Mouse (Mus musculus) limb, embryonic 10.5 days (tissue): Measurements from ENCODE around the gene Ptger4. TPM values are rescaled to one million over a fixed set of nuclear protein-coding genes. Genes with fewer than 3 reads are reported as not detected.
A peak's percentile ranks its signal among the peaks of the same experiment; 100 is the strongest.

ENCODE experiments used
- DNase-seq: peaks from one replicate; pipeline ENCODE4 v3.0.0-alpha.2; 2017; ENCODE audit warnings: low spot score
- H3K27ac ChIP-seq: fragments of 300-500 bp; sonication (generic); 2 replicates; pipeline ENCODE4 v1.5.1; 2016; ENCODE audit warnings: mild to moderate bottlenecking
- H3K27me3 ChIP-seq: fragments of 300-500 bp; sonication (generic); 2 replicates; pipeline ENCODE4 v1.6.1; 2016; ENCODE audit warnings: low read depth, mild to moderate bottlenecking; ENCODE audit not compliant: poor library complexity, severe bottlenecking
- H3K36me3 ChIP-seq: fragments of 300-500 bp; sonication (generic); 2 replicates; pipeline ENCODE4 v1.6.1; 2016; ENCODE audit warnings: mild to moderate bottlenecking, moderate library complexity
- H3K4me1 ChIP-seq: fragments of 300-500 bp; sonication (generic); 2 replicates; pipeline ENCODE4 v1.6.1; 2016
- H3K4me3 ChIP-seq: fragments of 300-500 bp; sonication (generic); 2 replicates; pipeline ENCODE4 v1.5.1; 2016; ENCODE audit warnings: mild to moderate bottlenecking, moderate library complexity
- H3K9me3 ChIP-seq: fragments of 300-500 bp; sonication (generic); replicated peaks from 2 replicates; pipeline ENCODE4 v1.6.1; 2016; ENCODE audit warnings: mild to moderate bottlenecking
- WGBS: fragments of 180-500 bp; shearing (Covaris S2); methylation state at CpG from one replicate; pipeline ENCODE4 v1.1.7; 2016; 5-methylcytosine and 5-hydroxymethylcytosine counted together
- polyA plus RNA-seq: library from polyadenylated mRNA; unstranded; fragments of >200 nt; fragmentation: Nextera tagmentation; extraction: Ambion mirVana; gene quantifications from 2 replicates; pipeline ENCODE4 v1.2.1, GENCODE M21; 2016

Ptger4 gene
- polyA plus RNA-seq = 0.84 and 1.4 TPM in 2 replicates

GRCm38 (mm10) chr15:5243959-5244905, at the start of gene Ptger4:
Gene Ptger4 (minus strand): TSS chr15:5244187.
- Histone ChIP-seq H3K36me3 (no peaks in the 10 kb centered on the region), H3K27ac (peak within 1 kb of the TSS; percentile 55), H3K4me1 (peaks cover 29% of the 10 kb centered on the region), H3K4me3 (peak within 1 kb of the TSS; percentile 66), H3K27me3 (peaks cover 54% of the 10 kb centered on the region), H3K9me3 (no peaks in the 10 kb centered on the region)
- WGBS = under 1% methylated on average over 61 of the region's 61 CpGs
- peak; percentile 92 for DNase-seq

- Histone ChIP-seq H3K27me3 (no peaks in the 10 kb centered on the region), H3K9me3 (no peaks in the 10 kb centered on the region), H3K4me1 (no peaks in the 10 kb centered on the region), H3K27ac (no peak overlapping the region), H3K4me3 (no peak overlapping the region), H3K36me3 (no peaks in the 10 kb centered on the region)
- WGBS = 90% methylated on average over 8 of the region's 8 CpGs
- no peak for DNase-seq
Measured at GRCm38 (mm10) chr15:5288412-5288811, 44.4 kb upstream of the Ptger4 start.

- 92% methylated on average over 5 of the region's 5 CpGs for WGBS
- Histone ChIP-seq H3K4me3 (no peak overlapping the region), H3K27ac (no peak overlapping the region), H3K36me3 (no peaks in the 10 kb centered on the region), H3K9me3 (no peaks in the 10 kb centered on the region), H3K27me3 (no peaks in the 10 kb centered on the region), H3K4me1 (no peaks in the 10 kb centered on the region)
- DNase-seq = no peak
Measured at GRCm38 (mm10) chr15:5287072-5287471, 43.1 kb upstream of the Ptger4 start.

- no peaks in the 10 kb centered on the region for H3K36me3 ChIP-seq
- H3K4me3 ChIP-seq = no peak overlapping the region
- no peaks in the 10 kb centered on the region for H3K27me3 ChIP-seq
- no peaks in the 10 kb centered on the region for H3K9me3 ChIP-seq
- no peak overlapping the region for H3K27ac ChIP-seq
- 93% methylated on average over 2 of the region's 2 CpGs for WGBS
- DNase-seq = no peak
- H3K4me1 ChIP-seq = no peaks in the 10 kb centered on the region
Measured at GRCm38 (mm10) chr15:5281316-5281715, 37.3 kb upstream of the Ptger4 start.

- H3K36me3 ChIP-seq = no peaks in the 10 kb centered on the region
- no peak overlapping the region for H3K4me3 ChIP-seq
- 80% methylated on average over 4 of the region's 4 CpGs for WGBS
- H3K27me3 ChIP-seq = no peaks in the 10 kb centered on the region
- no peaks in the 10 kb centered on the region for H3K4me1 ChIP-seq
- DNase-seq = no peak
- H3K27ac ChIP-seq = no peak overlapping the region
- no peaks in the 10 kb centered on the region for H3K9me3 ChIP-seq
Measured at GRCm38 (mm10) chr15:5279831-5280230, 35.8 kb upstream of the Ptger4 start.

- Histone ChIP-seq H3K4me3 (no peak overlapping the region), H3K36me3 (no peaks in the 10 kb centered on the region), H3K4me1 (no peaks in the 10 kb centered on the region), H3K27ac (no peak overlapping the region), H3K27me3 (no peaks in the 10 kb centered on the region), H3K9me3 (no peaks in the 10 kb centered on the region)
- DNase-seq = no peak
Measured at GRCm38 (mm10) chr15:5278525-5278924, 34.5 kb upstream of the Ptger4 start.

GRCm38 (mm10) chr15:5273981-5274380, 30.0 kb upstream of the Ptger4 start:
- no peak overlapping the region for H3K4me3 ChIP-seq
- no peak overlapping the region for H3K27ac ChIP-seq
- no peaks in the 10 kb centered on the region for H3K4me1 ChIP-seq
- no peak for DNase-seq
- no peaks in the 10 kb centered on the region for H3K36me3 ChIP-seq
- no peaks in the 10 kb centered on the region for H3K27me3 ChIP-seq
- H3K9me3 ChIP-seq = no peaks in the 10 kb centered on the region
- WGBS = 93% methylated on average over 1 of the region's 1 CpGs

GRCm38 (mm10) chr15:5266095-5266494, 22.1 kb upstream of the Ptger4 start:
- H3K27me3 ChIP-seq = no peaks in the 10 kb centered on the region
- H3K4me1 ChIP-seq = no peaks in the 10 kb centered on the region
- no peak for DNase-seq
- H3K27ac ChIP-seq = no peak overlapping the region
- H3K4me3 ChIP-seq = no peak overlapping the region
- 82% methylated on average over 3 of the region's 3 CpGs for WGBS
- no peaks in the 10 kb centered on the region for H3K9me3 ChIP-seq
- no peaks in the 10 kb centered on the region for H3K36me3 ChIP-seq

GRCm38 (mm10) chr15:5262874-5263504, 19.0 kb upstream of the Ptger4 start:
- no peak overlapping the region for H3K4me3 ChIP-seq
- no peaks in the 10 kb centered on the region for H3K36me3 ChIP-seq
- no peak overlapping the region for H3K27ac ChIP-seq
- no peaks in the 10 kb centered on the region for H3K9me3 ChIP-seq
- H3K27me3 ChIP-seq = no peaks in the 10 kb centered on the region
- WGBS = 87% methylated on average over 10 of the region's 10 CpGs
- DNase-seq = no peak
- no peaks in the 10 kb centered on the region for H3K4me1 ChIP-seq

- H3K27me3 ChIP-seq = no peaks in the 10 kb centered on the region
- WGBS = 90% methylated on average over 13 of the region's 13 CpGs
- H3K27ac ChIP-seq = no peak overlapping the region
- H3K9me3 ChIP-seq = no peaks in the 10 kb centered on the region
- no peak for DNase-seq
- H3K4me1 ChIP-seq = no peaks in the 10 kb centered on the region
- no peak overlapping the region for H3K4me3 ChIP-seq
- no peaks in the 10 kb centered on the region for H3K36me3 ChIP-seq
Measured at GRCm38 (mm10) chr15:5262095-5262667, 18.2 kb upstream of the Ptger4 start.

GRCm38 (mm10) chr15:5261004-5261403, 17.0 kb upstream of the Ptger4 start:
- H3K36me3 ChIP-seq = no peaks in the 10 kb centered on the region
- no peak for DNase-seq
- H3K4me1 ChIP-seq = no peaks in the 10 kb centered on the region
- no peaks in the 10 kb centered on the region for H3K27me3 ChIP-seq
- H3K27ac ChIP-seq = no peak overlapping the region
- H3K4me3 ChIP-seq = no peak overlapping the region
- no peaks in the 10 kb centered on the region for H3K9me3 ChIP-seq
- 85% methylated on average over 3 of the region's 3 CpGs for WGBS

- DNase-seq = no peak
- 65% methylated on average over 5 of the region's 5 CpGs for WGBS
- no peaks in the 10 kb centered on the region for H3K36me3 ChIP-seq
- no peak overlapping the region for H3K27ac ChIP-seq
- no peaks in the 10 kb centered on the region for H3K9me3 ChIP-seq
- H3K4me1 ChIP-seq = no peaks in the 10 kb centered on the region
- no peak overlapping the region for H3K4me3 ChIP-seq
- no peaks in the 10 kb centered on the region for H3K27me3 ChIP-seq
Measured at GRCm38 (mm10) chr15:5260183-5260582, 16.2 kb upstream of the Ptger4 start.

- Histone ChIP-seq H3K4me3 (no peak overlapping the region), H3K27ac (no peak overlapping the region), H3K27me3 (peaks cover 6% of the 10 kb centered on the region; the same call in 1 of the 2 replicates), H3K9me3 (no peaks in the 10 kb centered on the region), H3K4me1 (no peaks in the 10 kb centered on the region), H3K36me3 (no peaks in the 10 kb centered on the region)
- 88% methylated on average over 4 of the region's 4 CpGs for WGBS
- no peak for DNase-seq
Measured at GRCm38 (mm10) chr15:5250182-5250581, 6.2 kb upstream of the Ptger4 start.
